Mouse (Mus musculus) liver, embryonic 12.5 days (tissue): ENCODE results near the gene Tjp1. TPM values are rescaled to one million over a fixed set of nuclear protein-coding genes. Genes with fewer than 3 reads are reported as not detected.

Experiments
- ATAC-seq: fragments of 200-750 bp; cut with Nextera tagmentation; 2 replicates; pipeline ENCODE4 v1.8.0; 2017; ENCODE audit warnings: moderate number of reproducible peaks, mild to moderate bottlenecking, moderate library complexity
- H3K27ac ChIP-seq: fragments of 300-500 bp; sonication (generic); 2 replicates; pipeline ENCODE4 v1.5.1; 2016; ENCODE audit warnings: mild to moderate bottlenecking
- H3K27me3 ChIP-seq: fragments of 300-500 bp; sonication (generic); replicated peaks from 2 replicates; pipeline ENCODE4 v1.6.1; 2016; ENCODE audit warnings: mild to moderate bottlenecking, moderate library complexity
- H3K36me3 ChIP-seq: fragments of 300-500 bp; sonication (generic); 2 replicates; pipeline ENCODE4 v1.6.1; 2016; ENCODE audit warnings: mild to moderate bottlenecking, moderate library complexity
- H3K4me1 ChIP-seq: fragments of 300-500 bp; sonication (generic); 2 replicates; pipeline ENCODE4 v1.6.1; 2016
- H3K4me2 ChIP-seq: fragments of 300-500 bp; sonication (generic); 2 replicates; pipeline ENCODE4 v1.6.1; 2016; ENCODE audit warnings: mild to moderate bottlenecking, moderate library complexity
- H3K4me3 ChIP-seq: fragments of 300-500 bp; sonication (generic); 2 replicates; pipeline ENCODE4 v1.5.1; 2016; ENCODE audit warnings: mild to moderate bottlenecking, moderate library complexity
- H3K9ac ChIP-seq: fragments of 300-500 bp; sonication (generic); 2 replicates; pipeline ENCODE4 v1.6.1; 2016; ENCODE audit warnings: mild to moderate bottlenecking, moderate library complexity
- H3K9me3 ChIP-seq: fragments of 300-500 bp; sonication (generic); replicated peaks from 2 replicates; pipeline ENCODE4 v1.6.1; 2016; ENCODE audit warnings: mild to moderate bottlenecking, moderate library complexity
- WGBS: fragments of 180-500 bp; shearing (Covaris S2); methylation state at CpG from one replicate; pipeline ENCODE4 v1.1.7; 2016; ENCODE audit not compliant: insufficient replicate concordance; 5-methylcytosine and 5-hydroxymethylcytosine counted together
- polyA plus RNA-seq: library from polyadenylated mRNA; unstranded; fragments of >200 nt; fragmentation: Nextera tagmentation; extraction: Ambion mirVana; gene quantifications from 2 replicates; pipeline ENCODE4 v1.2.1, GENCODE M21; 2016

The Tjp1 gene
- polyA plus RNA-seq, 1 experiment from 2014 or later, result 7.0 TPM

DNA sequence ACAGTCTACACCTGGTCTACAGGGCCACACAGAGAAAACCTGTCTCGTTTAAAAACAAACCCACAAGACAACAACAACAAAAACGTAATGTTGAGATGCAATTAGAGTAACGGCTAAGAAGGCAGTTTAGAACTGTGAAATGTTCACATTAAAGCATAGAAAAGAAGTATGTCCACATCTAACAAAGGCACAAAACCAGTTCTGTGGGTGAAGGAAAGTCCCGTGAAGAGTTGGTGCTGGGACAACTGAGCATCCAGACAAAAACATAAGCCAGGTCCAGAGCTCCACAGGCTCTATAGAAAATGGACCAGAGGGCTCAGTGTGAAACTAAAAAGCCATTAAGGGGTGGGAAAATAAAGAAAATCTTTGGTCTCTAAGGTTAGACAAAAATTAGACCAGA, 131.7 kb downstream of the Tjp1 start:
- no peak overlapping the region for H3K27ac ChIP-seq
- H3K9ac ChIP-seq, result no peak overlapping the region
- H3K4me3 ChIP-seq, result no peak overlapping the region
- no peak overlapping the region for H3K4me2 ChIP-seq
- ATAC-seq, result no peak
- no peaks in the 10 kb centered on the region for H3K36me3 ChIP-seq
- WGBS, result 73% methylated on average over 4 of the region's 4 CpGs
- no peaks in the 10 kb centered on the region for H3K9me3 ChIP-seq
- peaks cover 9% of the 10 kb centered on the region; the same call in 1 of the 2 replicates for H3K4me1 ChIP-seq
- H3K27me3 ChIP-seq, result peaks cover 31% of the 10 kb centered on the region

DNA sequence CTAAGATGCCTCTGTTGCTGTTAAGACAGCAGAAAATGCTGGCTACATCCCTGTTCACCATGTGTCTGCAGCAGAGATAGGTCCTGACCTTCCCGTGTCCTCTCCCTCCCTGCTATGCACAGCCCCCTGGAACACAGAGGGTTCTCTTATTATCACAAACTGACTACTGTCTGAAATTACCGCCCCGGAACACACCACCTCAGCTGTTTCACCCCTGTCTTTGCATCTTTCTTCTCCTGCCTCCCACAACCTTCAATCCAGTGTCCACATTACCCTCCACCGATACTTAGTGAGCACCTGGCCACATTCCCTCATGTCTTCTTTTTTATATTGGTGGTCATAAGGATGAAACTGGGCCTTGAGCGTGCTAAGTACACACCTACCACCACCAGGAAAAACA, 132.4 kb downstream of the Tjp1 start:
- no peaks in the 10 kb centered on the region for H3K36me3 ChIP-seq
- H3K9me3 ChIP-seq, result no peaks in the 10 kb centered on the region
- H3K4me3 ChIP-seq, result no peak overlapping the region
- H3K4me1 ChIP-seq, result peaks cover 9% of the 10 kb centered on the region; the same call in 1 of the 2 replicates
- peaks cover 31% of the 10 kb centered on the region for H3K27me3 ChIP-seq
- no peak overlapping the region for H3K9ac ChIP-seq
- 71% methylated on average over 5 of the region's 5 CpGs for WGBS
- no peak overlapping the region for H3K4me2 ChIP-seq
- no peak for ATAC-seq
- no peak overlapping the region for H3K27ac ChIP-seq

DNA sequence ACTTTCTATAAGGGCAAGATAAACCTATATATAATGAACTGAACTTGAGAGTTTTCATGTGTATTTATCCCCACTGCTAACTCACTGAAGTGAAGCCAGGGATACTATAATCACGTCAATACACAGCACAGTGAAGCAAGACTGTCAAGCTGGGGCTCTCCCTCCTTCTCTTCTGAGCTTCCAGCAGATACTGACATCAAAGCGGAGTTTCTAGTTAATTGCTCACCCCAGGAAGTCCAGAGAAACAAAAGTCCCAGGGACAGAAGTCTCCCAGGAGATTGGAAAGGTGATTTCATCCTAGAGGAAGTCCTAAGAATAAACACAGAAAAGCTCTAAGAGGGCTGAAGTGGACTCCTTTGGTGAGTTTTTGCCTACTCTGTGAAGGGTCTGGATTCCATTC, 132.9 kb downstream of the Tjp1 start:
- Histone ChIP-seq H3K36me3 (no peaks in the 10 kb centered on the region), H3K4me2 (no peak overlapping the region), H3K4me1 (peaks cover 9% of the 10 kb centered on the region; the same call in 1 of the 2 replicates), H3K27ac (no peak overlapping the region), H3K9me3 (no peaks in the 10 kb centered on the region), H3K4me3 (no peak overlapping the region), H3K9ac (no peak overlapping the region), H3K27me3 (peaks cover 33% of the 10 kb centered on the region)
- ATAC-seq, result no peak
- 24% methylated on average over 2 of the region's 2 CpGs for WGBS

DNA sequence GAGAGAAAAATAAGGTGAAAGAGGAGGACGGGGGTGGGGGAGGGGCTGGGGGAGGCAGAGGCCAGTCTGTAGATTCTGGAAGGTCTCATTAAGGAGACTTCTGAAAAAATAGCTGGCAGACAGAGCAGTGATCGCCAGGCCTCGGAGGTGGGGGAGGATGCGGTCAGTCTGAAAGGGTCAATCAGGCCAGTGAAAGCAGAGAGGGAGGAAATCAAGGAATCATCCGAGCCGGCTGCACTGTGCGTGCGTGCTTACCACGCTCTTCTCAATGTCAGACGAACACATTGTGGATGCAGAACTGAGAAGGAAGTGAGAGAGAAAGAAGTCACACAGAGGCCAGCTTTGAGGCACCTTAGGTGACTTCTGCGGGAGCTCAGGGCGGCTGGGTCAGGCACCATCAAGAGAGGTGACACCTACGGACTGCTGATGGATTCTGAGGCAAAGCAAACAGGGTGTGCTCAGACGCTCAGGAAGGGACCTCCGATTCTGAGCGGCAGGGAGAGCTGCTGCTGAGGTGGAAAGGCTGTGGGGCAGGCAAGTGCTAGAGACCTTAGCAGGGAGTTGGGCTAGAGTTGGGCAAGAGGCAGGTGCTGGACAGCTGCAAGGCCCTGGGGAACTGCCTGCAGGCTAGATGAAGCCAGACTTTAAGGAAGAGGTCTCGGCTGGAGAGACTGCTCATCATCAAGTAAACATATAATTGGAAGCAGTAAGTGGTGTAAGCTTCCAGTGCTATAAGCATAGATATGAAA, 133.7 kb downstream of the Tjp1 start:
- WGBS, result 11% methylated on average over 17 of the region's 17 CpGs
- no peak overlapping the region for H3K27ac ChIP-seq
- no peak overlapping the region for H3K4me3 ChIP-seq
- no peak for ATAC-seq
- H3K36me3 ChIP-seq, result no peaks in the 10 kb centered on the region
- H3K4me2 ChIP-seq, result peak overlapping the region; percentile 35
- peaks cover 9% of the 10 kb centered on the region; the same call in 1 of the 2 replicates for H3K4me1 ChIP-seq
- H3K9me3 ChIP-seq, result no peaks in the 10 kb centered on the region
- no peak overlapping the region for H3K9ac ChIP-seq
- peaks cover 38% of the 10 kb centered on the region for H3K27me3 ChIP-seq

DNA sequence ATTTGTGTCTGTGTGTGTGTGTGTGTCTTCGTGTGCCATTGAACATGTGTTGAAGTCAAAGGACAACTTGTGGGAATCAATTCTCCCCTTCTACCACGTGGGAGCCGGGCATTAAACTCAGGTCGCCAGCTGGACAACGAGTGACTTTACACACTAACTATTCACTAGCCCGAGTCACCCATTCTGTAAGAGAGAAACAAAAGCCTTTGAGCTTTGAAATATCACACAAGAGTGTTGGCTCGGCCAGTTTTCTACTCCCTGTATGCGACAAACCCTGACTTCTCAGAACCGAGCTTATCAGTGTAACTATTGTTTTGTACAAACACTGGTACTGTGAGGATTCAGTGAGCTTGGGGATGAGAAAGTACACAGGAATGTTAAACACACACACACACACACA, 134.6 kb downstream of the Tjp1 start:
- H3K9me3 ChIP-seq, result no peaks in the 10 kb centered on the region
- 57% methylated on average over 9 of the region's 9 CpGs for WGBS

DNA sequence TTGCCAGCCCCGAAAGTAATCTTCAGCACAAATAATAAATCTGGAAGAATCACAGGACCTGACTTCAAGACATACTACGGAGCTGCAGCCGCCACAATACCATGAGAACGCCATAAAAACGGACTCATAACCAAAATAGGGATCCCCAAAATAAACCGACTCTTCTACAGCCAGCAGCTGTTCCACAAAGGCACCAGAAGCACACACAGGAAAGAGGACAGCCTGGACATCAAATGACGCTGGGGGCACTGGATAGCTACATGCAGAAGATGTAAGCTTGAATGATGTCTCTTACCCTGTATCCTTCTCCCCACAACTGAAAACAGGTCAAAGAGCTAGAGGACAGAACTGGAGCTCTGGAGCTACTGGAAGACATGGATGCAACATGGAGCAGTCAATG, 138.0 kb downstream of the Tjp1 start:
- H3K4me3 ChIP-seq, result no peak overlapping the region
- H3K27me3 ChIP-seq, result peaks cover 30% of the 10 kb centered on the region
- no peak for ATAC-seq
- H3K4me2 ChIP-seq, result no peak overlapping the region
- WGBS, result 73% methylated on average over 7 of the region's 7 CpGs
- no peak overlapping the region for H3K27ac ChIP-seq
- H3K9me3 ChIP-seq, result no peaks in the 10 kb centered on the region
- no peaks in the 10 kb centered on the region for H3K36me3 ChIP-seq
- no peak overlapping the region for H3K9ac ChIP-seq
- peaks cover 9% of the 10 kb centered on the region; the same call in 1 of the 2 replicates for H3K4me1 ChIP-seq

More for the DNA sequence above, 134.6 kb downstream of the Tjp1 start:
- peaks cover 9% of the 10 kb centered on the region; the same call in 1 of the 2 replicates for H3K4me1 ChIP-seq
- H3K27me3 ChIP-seq, result peaks cover 42% of the 10 kb centered on the region
- no peak overlapping the region for H3K9ac ChIP-seq
- no peak for ATAC-seq
- H3K4me2 ChIP-seq, result peak overlapping the region; percentile 35; the same call in 1 of the 2 replicates
- H3K36me3 ChIP-seq, result no peaks in the 10 kb centered on the region
- H3K4me3 ChIP-seq, result no peak overlapping the region
- H3K27ac ChIP-seq, result no peak overlapping the region

DNA sequence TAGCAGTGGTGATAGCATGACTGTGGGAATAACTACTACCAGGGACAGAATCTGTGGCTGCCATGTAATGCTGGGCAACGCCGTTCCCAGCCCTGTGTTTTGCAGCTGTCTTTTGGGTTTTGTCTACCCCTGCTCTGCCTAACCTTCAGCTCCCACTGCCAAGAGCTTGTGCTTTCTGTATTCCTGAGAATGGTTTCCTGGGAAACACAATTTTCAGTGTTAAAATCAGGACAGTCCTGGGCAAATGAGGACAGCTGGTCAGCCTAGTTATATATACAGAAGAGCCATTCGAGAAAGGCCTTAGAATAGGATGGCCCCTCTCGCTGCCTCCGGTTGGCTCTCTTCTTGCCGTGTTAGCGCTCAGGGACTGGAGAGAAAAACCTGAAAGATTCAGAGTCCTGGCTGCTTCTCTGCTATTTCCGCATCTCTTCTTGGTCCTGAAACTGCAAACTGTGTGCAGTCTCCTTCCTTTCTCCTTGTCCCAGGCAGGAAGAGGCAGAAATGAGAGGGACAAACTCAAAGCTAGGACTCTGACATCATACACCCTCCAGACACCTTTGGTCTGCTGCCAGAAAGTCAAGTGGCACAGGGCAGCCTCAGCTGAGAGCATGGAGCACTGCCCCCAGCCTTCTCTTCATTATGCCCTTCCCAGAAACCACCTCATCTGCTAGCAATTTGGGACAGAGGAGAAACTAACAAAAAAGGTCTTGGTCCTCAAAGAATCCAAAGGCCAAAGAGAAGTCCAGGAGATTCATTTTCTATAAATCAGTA, 139.2 kb downstream of the Tjp1 start:
- no peaks in the 10 kb centered on the region for H3K9me3 ChIP-seq
- ATAC-seq, result no peak
- no peak overlapping the region for H3K4me2 ChIP-seq
- H3K27ac ChIP-seq, result no peak overlapping the region
- peaks cover 21% of the 10 kb centered on the region for H3K27me3 ChIP-seq
- 76% methylated on average over 8 of the region's 8 CpGs for WGBS
- H3K4me1 ChIP-seq, result 0 out of 2 replicates have a peak, but pooled peaks cover 2% of the 10 kb centered on the region
- no peak overlapping the region for H3K4me3 ChIP-seq
- H3K36me3 ChIP-seq, result no peaks in the 10 kb centered on the region
- H3K9ac ChIP-seq, result no peak overlapping the region

DNA sequence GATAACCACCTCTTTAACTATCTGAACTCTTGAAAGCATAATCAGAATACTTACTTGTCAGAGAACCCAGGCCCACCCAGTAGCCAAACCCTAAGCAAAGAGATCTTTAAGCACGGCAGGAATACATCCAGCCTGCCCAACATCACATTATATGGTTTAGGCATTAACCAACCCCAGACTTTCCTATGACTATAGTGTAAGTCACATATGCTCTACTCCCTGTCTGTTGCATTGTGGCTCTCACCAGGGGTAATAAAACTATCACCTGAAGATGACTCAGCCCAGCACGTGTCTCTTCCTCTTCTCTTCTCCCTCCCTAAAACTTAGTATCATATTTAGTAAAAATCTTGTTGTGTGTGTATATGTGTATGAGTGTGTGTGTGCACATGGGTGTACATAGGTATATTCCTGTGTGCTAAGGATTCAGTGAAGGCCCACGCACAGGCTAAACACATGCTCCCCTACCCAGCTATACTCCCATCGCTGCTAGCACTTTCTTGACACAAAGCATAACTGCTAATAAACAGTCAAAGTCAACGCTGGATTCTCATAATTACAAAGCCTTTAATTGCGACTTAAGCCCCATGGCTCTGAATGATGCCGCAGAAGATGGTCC, 139.9 kb downstream of the Tjp1 start:
- Histone ChIP-seq H3K27me3 (peaks cover 23% of the 10 kb centered on the region), H3K27ac (no peak overlapping the region), H3K36me3 (no peaks in the 10 kb centered on the region), H3K9me3 (no peaks in the 10 kb centered on the region), H3K4me3 (no peak overlapping the region), H3K4me1 (no peaks in the 10 kb centered on the region), H3K9ac (no peak overlapping the region), H3K4me2 (no peak overlapping the region)
- ATAC-seq, result no peak
- 74% methylated on average over 7 of the region's 7 CpGs for WGBS

DNA sequence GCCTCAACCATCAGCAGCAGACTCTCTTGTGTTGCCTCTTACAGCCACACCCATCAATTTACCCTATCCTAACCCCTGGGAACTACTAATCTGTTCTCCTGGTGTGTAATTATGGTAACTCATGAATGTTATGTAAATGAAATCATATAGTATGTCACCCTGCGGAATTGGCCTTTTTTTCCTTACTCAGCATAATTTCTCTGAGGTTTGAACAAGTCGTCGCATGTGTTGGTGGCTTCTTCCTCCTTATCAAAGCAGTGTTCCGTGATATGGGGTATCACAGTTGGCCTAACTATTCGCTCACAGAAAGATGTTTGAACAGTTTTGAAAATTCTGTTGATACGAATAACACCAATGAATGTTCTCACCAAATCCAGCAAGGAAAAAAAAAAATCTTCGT, 142.8 kb downstream of the Tjp1 start:
- Histone ChIP-seq H3K36me3 (no peaks in the 10 kb centered on the region), H3K9me3 (no peaks in the 10 kb centered on the region), H3K4me3 (no peak overlapping the region), H3K4me1 (no peaks in the 10 kb centered on the region), H3K27me3 (peaks cover 38% of the 10 kb centered on the region), H3K9ac (no peak overlapping the region), H3K4me2 (no peak overlapping the region), H3K27ac (no peak overlapping the region)
- 79% methylated on average over 7 of the region's 7 CpGs for WGBS
- ATAC-seq, result no peak

DNA sequence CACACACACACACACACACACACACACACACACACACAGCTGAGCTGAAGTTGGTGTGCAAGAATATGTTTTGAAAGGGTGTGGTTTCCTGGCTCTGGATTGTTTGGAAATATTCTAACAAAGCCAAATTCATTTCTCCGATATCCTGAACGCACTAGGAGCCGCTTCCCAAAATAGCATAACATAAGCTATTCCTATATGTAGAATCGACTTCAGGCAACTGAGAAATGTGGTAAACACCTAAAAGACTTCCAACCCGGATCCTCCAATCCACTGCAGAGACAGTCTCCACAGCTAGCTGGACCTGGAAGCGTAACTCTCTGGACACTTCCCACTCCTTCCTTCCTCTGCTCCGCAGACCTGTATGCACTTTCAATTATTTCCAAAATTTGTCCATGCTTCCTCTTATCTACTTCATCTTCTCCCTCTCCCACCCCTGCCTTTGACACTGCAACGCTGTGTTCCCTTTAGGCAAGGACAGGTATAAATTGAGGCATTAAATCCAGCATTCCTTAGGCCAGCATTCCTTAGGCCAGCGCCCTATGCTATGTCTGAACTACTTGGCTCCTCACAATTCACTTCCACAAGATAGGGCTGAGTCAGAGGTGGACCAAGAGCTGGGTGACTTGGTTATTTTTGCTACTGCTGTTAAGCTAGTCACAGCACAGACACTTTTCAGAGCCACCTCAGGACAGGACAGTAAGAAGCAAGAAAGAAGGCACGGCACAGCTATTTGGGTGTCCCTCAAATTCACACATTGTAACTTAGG, 144.9 kb downstream of the Tjp1 start:
- no peaks in the 10 kb centered on the region for H3K36me3 ChIP-seq
- no peaks in the 10 kb centered on the region for H3K9me3 ChIP-seq
- H3K4me1 ChIP-seq, result no peaks in the 10 kb centered on the region
- no peak overlapping the region for H3K4me3 ChIP-seq
- no peak for ATAC-seq
- H3K4me2 ChIP-seq, result no peak overlapping the region
- H3K9ac ChIP-seq, result no peak overlapping the region
- 63% methylated on average over 10 of the region's 10 CpGs for WGBS
- peaks cover 41% of the 10 kb centered on the region for H3K27me3 ChIP-seq
- H3K27ac ChIP-seq, result no peak overlapping the region

DNA sequence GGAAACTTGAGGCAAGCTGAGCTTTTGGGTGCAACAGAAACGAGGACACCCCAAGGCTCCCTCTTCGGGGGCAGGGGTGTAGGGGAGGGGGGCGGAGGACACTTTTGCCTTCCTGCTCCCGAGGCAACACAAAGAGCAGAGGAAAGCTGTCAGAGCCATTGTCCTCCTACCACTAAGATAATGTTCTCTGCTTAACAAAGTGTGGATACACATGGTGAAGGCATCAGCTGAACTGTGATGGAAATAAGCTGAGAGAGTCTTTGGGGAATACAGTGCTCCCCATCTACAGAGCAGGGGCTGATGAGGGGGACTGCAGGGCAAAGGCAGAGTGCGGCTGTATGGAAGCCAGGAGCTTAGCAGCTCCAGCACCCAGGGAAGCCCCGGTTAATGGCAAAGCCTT, 145.7 kb downstream of the Tjp1 start:
- H3K27me3 ChIP-seq, result peaks cover 49% of the 10 kb centered on the region
- 38% methylated on average over 6 of the region's 6 CpGs for WGBS
- H3K9ac ChIP-seq, result no peak overlapping the region
- no peak for ATAC-seq
- no peaks in the 10 kb centered on the region for H3K4me1 ChIP-seq
- no peak overlapping the region for H3K4me3 ChIP-seq
- H3K4me2 ChIP-seq, result no peak overlapping the region
- no peaks in the 10 kb centered on the region for H3K9me3 ChIP-seq
- H3K27ac ChIP-seq, result no peak overlapping the region
- H3K36me3 ChIP-seq, result no peaks in the 10 kb centered on the region
